Mouse (Mus musculus): Measurements from ENCODE around the gene Cntnap2. TPM values are rescaled to one million over a fixed set of nuclear protein-coding genes. Genes with fewer than 3 reads are reported as not detected.

Gene Cntnap2
- polyA plus RNA-seq, 1 experiment from 2014 or later = 1.1 TPM

- no peaks in the 10 kb centered on the region for H3K9me3 ChIP-seq (ENCODE audit: control insufficient read depth)
- no peak for TF ChIP-seq CTCF (IDR thresholded peaks at IDR 0.05; ENCODE audit: low read depth)
- H3K4me2 ChIP-seq (replicated peaks; ENCODE audit: low read depth) = no peak overlapping the region
- no peak overlapping the region for H3K4me3 ChIP-seq (ENCODE audit: low read depth, low read length)
- no peak overlapping the region for H3K27ac ChIP-seq (ENCODE audit: low read depth, low read length)
- H3K9ac ChIP-seq (ENCODE audit: low read depth, low read length) = no peak overlapping the region
- H3K4me1 ChIP-seq (replicated peaks; ENCODE audit: control insufficient read depth, insufficient read depth, low read length) = no peaks in the 10 kb centered on the region
- 59% methylated on average over 1 of the region's 1 CpGs for WGBS
- H3K27me3 ChIP-seq (replicated peaks; ENCODE audit: control insufficient read depth, insufficient read depth, low read length) = no peaks in the 10 kb centered on the region
- H3K36me3 ChIP-seq (ENCODE audit: control insufficient read depth, insufficient read depth) = no peaks in the 10 kb centered on the region
- ATAC-seq = no peak
Observed at GRCm38 (mm10) chr6:45938775-45939174, 879.6 kb downstream of the Cntnap2 start.

- WGBS = 46% methylated on average over 3 of the region's 3 CpGs
- ATAC-seq = no peak
- no peak for TF ChIP-seq CTCF (IDR thresholded peaks at IDR 0.05; ENCODE audit: low read depth)
Observed at GRCm38 (mm10) chr6:45945144-45945985, 886.2 kb downstream of the Cntnap2 start.

GRCm38 (mm10) chr6:45954773-45955172 is 895.6 kb downstream of the Cntnap2 start:
- no peaks in the 10 kb centered on the region for H3K36me3 ChIP-seq (ENCODE audit: control insufficient read depth, insufficient read depth)
- H3K9ac ChIP-seq (ENCODE audit: low read depth, low read length) = no peak overlapping the region
- no peak for TF ChIP-seq CTCF (IDR thresholded peaks at IDR 0.05; ENCODE audit: low read depth)
- no peak overlapping the region for H3K4me2 ChIP-seq (replicated peaks; ENCODE audit: low read depth)
- no peaks in the 10 kb centered on the region for H3K9me3 ChIP-seq (ENCODE audit: control insufficient read depth)
- no peaks in the 10 kb centered on the region for H3K4me1 ChIP-seq (replicated peaks; ENCODE audit: control insufficient read depth, insufficient read depth, low read length)
- H3K27ac ChIP-seq (ENCODE audit: low read depth, low read length) = no peak overlapping the region
- no peak for ATAC-seq
- H3K4me3 ChIP-seq (ENCODE audit: low read depth, low read length) = no peak overlapping the region
- no peaks in the 10 kb centered on the region for H3K27me3 ChIP-seq (replicated peaks; ENCODE audit: control insufficient read depth, insufficient read depth, low read length)

More at GRCm38 (mm10) chr6:45945144-45945985, 886.2 kb downstream of the Cntnap2 start:
- H3K9ac ChIP-seq (ENCODE audit: low read depth, low read length) = no peak overlapping the region
- H3K27me3 ChIP-seq (replicated peaks; ENCODE audit: control insufficient read depth, insufficient read depth, low read length) = no peaks in the 10 kb centered on the region
- H3K9me3 ChIP-seq (ENCODE audit: control insufficient read depth) = no peaks in the 10 kb centered on the region
- H3K4me3 ChIP-seq (ENCODE audit: low read depth, low read length) = no peak overlapping the region
- no peak overlapping the region for H3K27ac ChIP-seq (ENCODE audit: low read depth, low read length)
- no peak overlapping the region for H3K4me2 ChIP-seq (replicated peaks; ENCODE audit: low read depth)
- H3K36me3 ChIP-seq (ENCODE audit: control insufficient read depth, insufficient read depth) = no peaks in the 10 kb centered on the region
- no peaks in the 10 kb centered on the region for H3K4me1 ChIP-seq (replicated peaks; ENCODE audit: control insufficient read depth, insufficient read depth, low read length)

GRCm38 (mm10) chr6:45964494-45964893 is 905.3 kb downstream of the Cntnap2 start:
- no peak for TF ChIP-seq CTCF (IDR thresholded peaks at IDR 0.05; ENCODE audit: low read depth)
- Histone ChIP-seq H3K27ac (ENCODE audit: low read depth, low read length) (no peak overlapping the region), H3K36me3 (ENCODE audit: control insufficient read depth, insufficient read depth) (no peaks in the 10 kb centered on the region), H3K9ac (ENCODE audit: low read depth, low read length) (no peak overlapping the region), H3K4me2 (replicated peaks; ENCODE audit: low read depth) (no peak overlapping the region), H3K9me3 (ENCODE audit: control insufficient read depth) (no peaks in the 10 kb centered on the region), H3K4me3 (ENCODE audit: low read depth, low read length) (no peak overlapping the region), H3K27me3 (replicated peaks; ENCODE audit: control insufficient read depth, insufficient read depth, low read length) (no peaks in the 10 kb centered on the region), H3K4me1 (replicated peaks; ENCODE audit: control insufficient read depth, insufficient read depth, low read length) (no peaks in the 10 kb centered on the region)
- no peak for ATAC-seq
- WGBS = 85% methylated on average over 1 of the region's 1 CpGs

- Histone ChIP-seq H3K9ac (ENCODE audit: low read depth, low read length) (no peak overlapping the region), H3K27me3 (replicated peaks; ENCODE audit: control insufficient read depth, insufficient read depth, low read length) (no peaks in the 10 kb centered on the region), H3K9me3 (ENCODE audit: control insufficient read depth) (no peaks in the 10 kb centered on the region), H3K36me3 (ENCODE audit: control insufficient read depth, insufficient read depth) (no peaks in the 10 kb centered on the region), H3K27ac (ENCODE audit: low read depth, low read length) (no peak overlapping the region), H3K4me2 (replicated peaks; ENCODE audit: low read depth) (no peak overlapping the region), H3K4me1 (replicated peaks; ENCODE audit: control insufficient read depth, insufficient read depth, low read length) (no peaks in the 10 kb centered on the region), H3K4me3 (ENCODE audit: low read depth, low read length) (no peak overlapping the region)
- no peak for ATAC-seq
- WGBS = 69% methylated on average over 6 of the region's 6 CpGs
- no peak for TF ChIP-seq CTCF (IDR thresholded peaks at IDR 0.05; ENCODE audit: low read depth)
Observed at GRCm38 (mm10) chr6:45974471-45975154, 915.5 kb downstream of the Cntnap2 start.

GRCm38 (mm10) chr6:45979171-45979570 is 920.0 kb downstream of the Cntnap2 start:
- H3K27ac ChIP-seq (ENCODE audit: low read depth, low read length) = no peak overlapping the region
- H3K4me1 ChIP-seq (replicated peaks; ENCODE audit: control insufficient read depth, insufficient read depth, low read length) = no peaks in the 10 kb centered on the region
- H3K4me3 ChIP-seq (ENCODE audit: low read depth, low read length) = no peak overlapping the region
- TF ChIP-seq CTCF (IDR thresholded peaks at IDR 0.05; ENCODE audit: low read depth) = no peak
- no peaks in the 10 kb centered on the region for H3K9me3 ChIP-seq (ENCODE audit: control insufficient read depth)
- WGBS = 90% methylated on average over 2 of the region's 2 CpGs
- ATAC-seq = no peak
- H3K9ac ChIP-seq (ENCODE audit: low read depth, low read length) = no peak overlapping the region
- no peaks in the 10 kb centered on the region for H3K36me3 ChIP-seq (ENCODE audit: control insufficient read depth, insufficient read depth)
- H3K27me3 ChIP-seq (replicated peaks; ENCODE audit: control insufficient read depth, insufficient read depth, low read length) = no peaks in the 10 kb centered on the region
- no peak overlapping the region for H3K4me2 ChIP-seq (replicated peaks; ENCODE audit: low read depth)
